Mouse (Mus musculus) MEL (cell line): ENCODE measurements at regions not wholly inside any gene's neighbourhood (a gene's known extent, or its start where the extent isn't known, plus 50 kb on each side); places are given as distances from the start of the nearest gene placed in this dataset.

Experiments
- DNase-seq: peaks from one replicate; pipeline ENCODE4 v3.0.0; 2011; ENCODE audit warnings: low read depth, low spot score
- H3K27ac ChIP-seq: 2 replicates; pipeline ENCODE4 v1.5.1; 2012; ENCODE audit warnings: low read depth, mild to moderate bottlenecking, control low read depth, low read length, moderate library complexity; ENCODE audit not compliant: control insufficient read depth
- H3K27me3 ChIP-seq, 2 experiments: fragments of 150-350 bp in 1 of 2; sonication (generic) in 1 of 2; 2 replicates each; pipeline ENCODE4 v1.6.1; 2012; ENCODE audit warnings: low read length in 2 of 2, mild to moderate bottlenecking in 2 of 2, improper control_type of control experiment in 1 of 2, moderate library complexity in 1 of 2; ENCODE audit not compliant: insufficient read depth in 2 of 2, control insufficient read depth in 1 of 2
- H3K36me3 ChIP-seq, 2 experiments: 2 replicates each; pipeline ENCODE4 v1.6.1; 2012 to 2014; ENCODE audit warnings: low read length in 2 of 2, improper control_type of control experiment in 1 of 2, inconsistent platforms in 1 of 2, mild to moderate bottlenecking in 1 of 2; ENCODE audit not compliant: insufficient read depth in 2 of 2, control insufficient read depth in 1 of 2
- H3K4me1 ChIP-seq, 2 experiments: fragments of 150-350 bp in 1 of 2; sonication (generic) in 1 of 2; 2 replicates each; pipeline ENCODE4 v1.6.1; 2012; ENCODE audit warnings: low read length in 2 of 2, improper control_type of control experiment in 1 of 2, mild to moderate bottlenecking in 1 of 2; ENCODE audit not compliant: insufficient read depth in 2 of 2, control insufficient read depth in 1 of 2
- H3K4me3 ChIP-seq, 2 experiments: fragments of 150-350 bp in 1 of 2; sonication (generic) in 1 of 2; 2 replicates each; pipeline ENCODE4 v1.5.1; 2012; ENCODE audit warnings: low read depth in 2 of 2, low read length in 2 of 2, mild to moderate bottlenecking in 2 of 2, moderate library complexity in 2 of 2, control low read depth in 1 of 2, improper control_type of control experiment in 1 of 2; ENCODE audit not compliant: control insufficient read depth in 1 of 2, insufficient read depth in 1 of 2
- H3K79me2 ChIP-seq: 2 replicates; pipeline ENCODE4 v1.6.1; 2012; ENCODE audit warnings: mild to moderate bottlenecking, low read length, moderate library complexity; ENCODE audit not compliant: control insufficient read depth, poor library complexity, insufficient read depth
- H3K9ac ChIP-seq: 2 replicates; pipeline ENCODE4 v1.6.1; 2012; ENCODE audit warnings: low read depth, mild to moderate bottlenecking, control low read depth, low read length, moderate library complexity; ENCODE audit not compliant: control insufficient read depth, poor library complexity, severe bottlenecking
- H3K9me3 ChIP-seq: fragments of 150-350 bp; sonication (generic); replicated peaks from 2 replicates; pipeline ENCODE4 v1.6.1; 2012; ENCODE audit warnings: mild to moderate bottlenecking, low read length, improper control_type of control experiment, moderate library complexity; ENCODE audit not compliant: insufficient read depth
- BHLHE40 ChIP-seq: IDR thresholded peaks from 2 replicates; pipeline ENCODE4 v1.6.1; 2012; ENCODE audit warnings: low read depth, mild to moderate bottlenecking, inconsistent platforms, low read length, improper control_type of control experiment, borderline replicate concordance
- ELF1 ChIP-seq: IDR thresholded peaks from 2 replicates; pipeline ENCODE4 v1.6.1; 2014; ENCODE audit warnings: low read depth, mild to moderate bottlenecking, inconsistent platforms, low read length, improper control_type of control experiment, moderate library complexity
- GABPA ChIP-seq: IDR thresholded peaks from 2 replicates; pipeline ENCODE4 v1.6.1; 2012; ENCODE audit warnings: low read depth, mild to moderate bottlenecking, inconsistent platforms, low read length, improper control_type of control experiment, moderate library complexity
- GATA1 ChIP-seq: IDR thresholded peaks from 2 replicates; pipeline ENCODE4 v1.6.1; 2011; ENCODE audit warnings: low read depth, low read length, improper control_type of control experiment
- HCFC1 ChIP-seq: IDR thresholded peaks from 2 replicates; pipeline ENCODE4 v1.6.1; 2012; ENCODE audit warnings: low read depth, mild to moderate bottlenecking, inconsistent platforms, low read length, improper control_type of control experiment, moderate library complexity
- JUND ChIP-seq: IDR thresholded peaks from 2 replicates; pipeline ENCODE4 v1.6.1; 2011; ENCODE audit warnings: low read depth, mild to moderate bottlenecking, improper control_type of control experiment, low read length
- MAFK ChIP-seq: IDR thresholded peaks from 2 replicates; pipeline ENCODE4 v1.6.1; 2011; ENCODE audit warnings: low read depth, mild to moderate bottlenecking, low read length, improper control_type of control experiment, borderline replicate concordance
- MAZ ChIP-seq: IDR thresholded peaks from 2 replicates; pipeline ENCODE4 v1.6.1; 2012; ENCODE audit warnings: low read depth, mild to moderate bottlenecking, inconsistent platforms, low read length, improper control_type of control experiment
- MEF2A ChIP-seq: IDR thresholded peaks from 2 replicates; pipeline ENCODE4 v1.6.1; 2014; ENCODE audit warnings: low read depth, mild to moderate bottlenecking, inconsistent platforms, low read length, improper control_type of control experiment; ENCODE audit not compliant: poor library complexity, insufficient replicate concordance, severe bottlenecking; ENCODE audit errors: extremely low read depth
- MXI1 ChIP-seq: IDR thresholded peaks from 2 replicates; pipeline ENCODE4 v1.6.1; 2011; ENCODE audit warnings: mild to moderate bottlenecking, low read depth, low read length, improper control_type of control experiment
- MYB ChIP-seq: IDR thresholded peaks from 2 replicates; pipeline ENCODE4 v1.6.1; 2011; ENCODE audit warnings: mild to moderate bottlenecking, low read depth, low read length, improper control_type of control experiment
- MYC ChIP-seq: IDR thresholded peaks from 2 replicates; pipeline ENCODE4 v1.6.1; 2011; ENCODE audit warnings: low read depth, mild to moderate bottlenecking, low read length, improper control_type of control experiment, moderate library complexity
- NELFE ChIP-seq: IDR thresholded peaks from 2 replicates; pipeline ENCODE4 v1.6.1; 2011; ENCODE audit warnings: low read depth, low read length, improper control_type of control experiment
- NRF1 ChIP-seq: IDR thresholded peaks from 2 replicates; pipeline ENCODE4 v1.6.1; 2014; ENCODE audit warnings: low read depth, mild to moderate bottlenecking, inconsistent platforms, low read length, improper control_type of control experiment, moderate library complexity; ENCODE audit not compliant: poor library complexity, insufficient read depth, severe bottlenecking
- POLR2A ChIP-seq, 2 experiments: IDR thresholded peaks; 2 replicates each; pipeline ENCODE4 v1.6.1; 2011 to 2012; ENCODE audit warnings: low read length in 2 of 2, mild to moderate bottlenecking in 2 of 2, control low read depth in 1 of 2, improper control_type of control experiment in 1 of 2, low read depth in 1 of 2, moderate library complexity in 1 of 2; ENCODE audit not compliant: control insufficient read depth in 1 of 2, insufficient read depth in 1 of 2, poor library complexity in 1 of 2
- POLR2AphosphoS2 ChIP-seq: IDR thresholded peaks from 2 replicates; pipeline ENCODE4 v1.6.1; 2011; ENCODE audit warnings: low read length, improper control_type of control experiment
- POLR2AphosphoS5 ChIP-seq: IDR thresholded peaks from 2 replicates; pipeline ENCODE4 v1.6.1; 2012; ENCODE audit warnings: low read depth, borderline replicate concordance, mild to moderate bottlenecking, inconsistent platforms, low read length, moderate library complexity, mixed read lengths
- RCOR1 ChIP-seq: IDR thresholded peaks from 2 replicates; pipeline ENCODE4 v1.6.1; 2012; ENCODE audit warnings: low read depth, mild to moderate bottlenecking, inconsistent platforms, low read length, improper control_type of control experiment
- SIN3A ChIP-seq: IDR thresholded peaks from 2 replicates; pipeline ENCODE4 v1.6.1; 2012; ENCODE audit warnings: low read length, improper control_type of control experiment, inconsistent platforms
- TBP ChIP-seq: IDR thresholded peaks from 2 replicates; pipeline ENCODE4 v1.8.0; 2011; ENCODE audit warnings: low read depth, low read length, improper control_type of control experiment
- UBTF ChIP-seq: IDR thresholded peaks from 2 replicates; pipeline ENCODE4 v1.6.1; 2012; ENCODE audit warnings: low read depth, mild to moderate bottlenecking, inconsistent platforms, low read length, improper control_type of control experiment, moderate library complexity, borderline replicate concordance; ENCODE audit not compliant: insufficient read depth
- USF1 ChIP-seq: IDR thresholded peaks from 2 replicates; pipeline ENCODE4 v1.6.1; 2014; ENCODE audit warnings: low read depth, mild to moderate bottlenecking, inconsistent platforms, low read length, improper control_type of control experiment, moderate library complexity
- USF2 ChIP-seq, 2 experiments: IDR thresholded peaks; 2 replicates each; pipeline ENCODE4 v1.6.1; 2011 to 2012; ENCODE audit warnings: improper control_type of control experiment in 2 of 2, low read length in 2 of 2, borderline replicate concordance in 1 of 2, inconsistent platforms in 1 of 2, low read depth in 1 of 2, mild to moderate bottlenecking in 1 of 2; ENCODE audit not compliant: insufficient read depth in 1 of 2
- ZKSCAN1 ChIP-seq: IDR thresholded peaks from 2 replicates; pipeline ENCODE4 v1.6.1; 2012; ENCODE audit warnings: low read depth, mild to moderate bottlenecking, inconsistent platforms, low read length, improper control_type of control experiment, moderate library complexity
- ZMIZ1 ChIP-seq: IDR thresholded peaks from 2 replicates; pipeline ENCODE4 v1.6.1; 2012; ENCODE audit warnings: low read depth, mild to moderate bottlenecking, inconsistent platforms, low read length, improper control_type of control experiment, moderate library complexity

- Histone ChIP-seq H3K27me3 (no peaks in the 10 kb centered on the region), H3K9ac (no peak overlapping the region), H3K79me2 (no peaks in the 10 kb centered on the region), H3K36me3 (no peaks in the 10 kb centered on the region), H3K4me3 (no peak overlapping the region), H3K9me3 (no peaks in the 10 kb centered on the region), H3K4me1 (no peaks in the 10 kb centered on the region), H3K27ac (no peak overlapping the region)
- DNase-seq, result no peak
- TF ChIP-seq POLR2A (IDR thresholded peaks at IDR 0.05; ENCODE audit: control insufficient read depth in 1 of 2, insufficient read depth in 1 of 2, low read depth in 1 of 2, low read length in 2 of 2, poor library complexity in 1 of 2) (no peak), POLR2AphosphoS5 (no peak), TBP (no peak), MAZ (no peak), SIN3A (no peak), RCOR1 (no peak), NRF1 (no peak), NELFE (no peak), ZKSCAN1 (no peak), GATA1 (no peak), USF1 (no peak), GABPA (no peak), MYB (no peak), MAFK (no peak), USF2 (IDR thresholded peaks at IDR 0.05; ENCODE audit: borderline replicate concordance in 1 of 2, insufficient read depth in 1 of 2, low read depth in 1 of 2, low read length in 2 of 2) (no peak), JUND (no peak), ZMIZ1 (no peak), HCFC1 (no peak)
- TF ChIP-seq, all 39 proteins: peak for 0
Observed at GRCm38 (mm10) chr15:61439623-61440170, 516.9 kb upstream of the A1bg start.

GRCm38 (mm10) chr15:61428818-61429415, 506.1 kb upstream of the A1bg start:
- no peak for DNase-seq
- H3K9me3 ChIP-seq, result no peaks in the 10 kb centered on the region
- no peaks in the 10 kb centered on the region for H3K27me3 ChIP-seq

More at GRCm38 (mm10) chr15:61428818-61429415, 506.1 kb upstream of the A1bg start:
- no peak overlapping the region for H3K9ac ChIP-seq
- H3K4me1 ChIP-seq, result no peaks in the 10 kb centered on the region
- no peak overlapping the region for H3K27ac ChIP-seq
- no peaks in the 10 kb centered on the region for H3K36me3 ChIP-seq
- TF ChIP-seq UBTF (no peak), ELF1 (no peak), ZKSCAN1 (no peak), MXI1 (no peak), POLR2AphosphoS2 (no peak), POLR2AphosphoS5 (no peak), MAZ (no peak), GATA1 (no peak), MYC (no peak), MEF2A (no peak), BHLHE40 (no peak), ZMIZ1 (no peak)
- TF ChIP-seq, all 39 proteins: peak for 0
- no peaks in the 10 kb centered on the region for H3K79me2 ChIP-seq
- no peak overlapping the region for H3K4me3 ChIP-seq
